Mouse (Mus musculus): Measurements from ENCODE around the gene Nfe2l2. TPM values are rescaled to one million over a fixed set of nuclear protein-coding genes. Genes with fewer than 3 reads are reported as not detected.

Nfe2l2 gene
- total RNA-seq, 2 experiments from 2014 or later, result 11.3 to 13.1 TPM

GRCm38 (mm10) chr2:75681439-75681838 lies 23.0 kb downstream of the Nfe2l2 start:
- H3K27ac ChIP-seq, result no peak overlapping the region
- no peak overlapping the region for H3K4me3 ChIP-seq
- DNase-seq (ENCODE audit: extremely low spot score in 1 of 2, low spot score in 2 of 2), result no peak
- intact Hi-C loops (cut with DNase I), result loop anchor here (5.0 kb wide), 1 partner anchor 101 kb away; no protein-coding TSS in a partner anchor
- no peak for TF ChIP-seq CTCF (IDR thresholded peaks at IDR 0.05)

DNA sequence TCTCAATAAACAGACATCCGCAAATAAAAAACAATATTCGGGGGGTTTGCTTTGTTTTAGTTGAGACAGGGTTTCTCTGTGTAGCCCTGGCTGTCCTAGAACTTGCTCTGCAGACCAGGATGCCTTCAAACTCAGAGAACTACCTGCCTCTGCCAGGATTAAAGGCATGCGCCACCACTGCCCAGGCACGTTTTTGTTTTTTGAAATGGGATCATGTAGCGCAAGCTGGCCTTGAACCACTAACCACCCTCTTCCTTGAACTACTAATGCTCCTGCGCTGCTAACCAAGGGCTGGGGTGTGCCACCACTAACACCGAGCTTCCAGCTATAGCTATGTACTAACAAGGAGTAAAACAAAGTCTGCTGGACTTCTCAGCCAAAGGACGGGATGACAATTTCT lies 24.5 kb downstream of the Nfe2l2 start:
- no peak for DNase-seq (ENCODE audit: extremely low spot score in 1 of 2, low spot score in 2 of 2)
- H3K4me3 ChIP-seq, result no peak overlapping the region
- no peak overlapping the region for H3K27ac ChIP-seq
- TF ChIP-seq CTCF (IDR thresholded peaks at IDR 0.05), result no peak
- intact Hi-C loops (cut with DNase I), result loop anchor here (5.0 kb wide), 1 partner anchor 102 kb away; no protein-coding TSS in a partner anchor

DNA sequence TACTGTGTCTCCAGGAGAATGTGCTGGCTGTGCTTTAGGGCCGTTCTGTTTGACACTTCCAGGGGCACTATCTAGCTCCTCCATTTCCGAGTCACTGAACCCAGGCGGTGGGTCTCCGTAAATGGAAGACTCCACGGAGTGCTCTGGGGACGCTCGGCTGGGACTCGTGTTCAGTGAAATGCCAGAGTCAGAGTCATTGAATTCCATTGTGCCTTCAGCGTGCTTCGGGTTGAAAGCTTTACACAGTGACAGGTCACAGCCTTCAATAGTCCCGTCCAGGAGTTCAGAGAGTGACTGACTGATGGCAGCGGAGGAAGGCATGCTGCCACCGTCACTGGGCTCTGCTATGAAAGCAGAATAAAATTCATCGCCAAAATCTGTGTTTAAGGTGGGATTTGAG lies 27.9 kb downstream of the Nfe2l2 start:
- Histone ChIP-seq H3K4me3 (no peak overlapping the region), H3K27ac (no peak overlapping the region)
- TF ChIP-seq CTCF (IDR thresholded peaks at IDR 0.05), result no peak
- intact Hi-C loops (cut with DNase I), result no loop called here
- no peak for DNase-seq (ENCODE audit: extremely low spot score in 1 of 2, low spot score in 2 of 2)

DNA sequence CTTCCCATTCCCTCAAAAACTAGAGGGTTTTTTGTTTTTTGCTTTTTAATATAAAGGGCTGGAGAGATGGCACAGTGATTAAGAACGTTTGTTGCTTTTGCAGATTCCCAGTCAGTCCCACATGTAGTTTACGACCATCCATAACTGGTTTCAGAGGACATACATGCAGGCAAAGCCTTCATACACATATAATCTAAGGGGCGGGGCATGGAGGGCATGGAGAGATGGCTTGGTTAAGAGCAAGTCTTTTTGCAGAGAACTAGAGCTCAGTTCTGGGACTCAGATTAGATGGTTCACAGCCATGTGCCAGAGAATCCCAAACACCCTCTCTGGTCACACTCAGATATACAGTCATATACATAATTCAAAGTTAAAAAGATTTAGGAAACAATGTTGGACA lies 31.9 kb downstream of the Nfe2l2 start:
- H3K27ac ChIP-seq, result no peak overlapping the region
- intact Hi-C loops (cut with DNase I), result no loop called here
- H3K4me3 ChIP-seq, result no peak overlapping the region
- no peak for TF ChIP-seq CTCF (IDR thresholded peaks at IDR 0.05)
- no peak for DNase-seq (ENCODE audit: extremely low spot score in 1 of 2, low spot score in 2 of 2)

- Histone ChIP-seq H3K4me3 (no peak overlapping the region), H3K27ac (no peak overlapping the region)
- no peak for DNase-seq (ENCODE audit: extremely low spot score in 1 of 2, low spot score in 2 of 2)
- intact Hi-C loops (cut with DNase I), result no loop called here
- TF ChIP-seq CTCF (IDR thresholded peaks at IDR 0.05), result no peak
Observed at GRCm38 (mm10) chr2:75671337-75671660, 33.1 kb downstream of the Nfe2l2 start.

DNA sequence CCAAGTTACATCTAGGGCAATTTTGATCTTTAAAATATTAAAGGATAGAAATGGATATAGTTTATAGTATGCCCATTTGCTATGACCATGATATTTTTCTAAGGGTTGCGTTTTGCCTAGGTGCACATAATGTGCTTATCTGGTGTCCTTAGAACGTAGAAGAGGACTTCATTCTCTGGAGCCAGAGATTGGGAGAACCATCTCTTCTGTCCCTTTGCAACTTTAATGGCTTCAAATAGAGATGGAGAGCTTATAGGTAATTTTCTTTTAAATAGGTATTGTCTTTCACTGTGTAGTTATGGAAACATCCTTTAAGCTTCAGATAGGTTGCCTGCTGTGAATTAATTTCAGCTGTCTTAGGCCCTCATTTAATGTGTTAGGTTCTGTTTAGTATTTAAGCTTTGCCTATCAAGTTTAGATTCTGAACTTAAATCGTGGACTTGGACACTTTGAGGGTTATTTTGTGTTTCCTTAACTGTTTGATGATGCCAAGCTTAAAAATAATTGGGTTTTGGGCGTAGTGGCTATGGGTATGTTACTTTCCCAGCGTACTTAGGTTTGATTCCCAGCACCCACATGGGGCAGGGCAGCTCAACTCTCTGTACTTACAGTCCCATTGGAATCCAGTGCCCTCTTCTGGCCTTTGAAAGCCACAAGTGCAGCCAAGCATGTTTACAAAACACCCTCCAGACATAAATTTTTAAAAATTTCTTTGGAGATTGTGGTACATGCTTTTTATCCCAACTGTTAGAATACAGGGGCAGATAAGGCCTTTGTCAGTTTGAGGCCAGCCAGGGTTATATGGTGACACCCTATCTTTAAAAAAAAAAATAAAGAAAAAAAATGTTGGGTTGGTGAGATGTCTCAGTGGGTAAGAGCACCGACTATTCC lies 33.8 kb downstream of the Nfe2l2 start:
- DNase-seq (ENCODE audit: extremely low spot score in 1 of 2, low spot score in 2 of 2), result no peak
- Histone ChIP-seq H3K4me3 (no peak overlapping the region), H3K27ac (no peak overlapping the region)
- intact Hi-C loops (cut with DNase I), result no loop called here
- no peak; the same call in 1 of the 2 replicates for TF ChIP-seq CTCF (IDR thresholded peaks at IDR 0.05)

DNA sequence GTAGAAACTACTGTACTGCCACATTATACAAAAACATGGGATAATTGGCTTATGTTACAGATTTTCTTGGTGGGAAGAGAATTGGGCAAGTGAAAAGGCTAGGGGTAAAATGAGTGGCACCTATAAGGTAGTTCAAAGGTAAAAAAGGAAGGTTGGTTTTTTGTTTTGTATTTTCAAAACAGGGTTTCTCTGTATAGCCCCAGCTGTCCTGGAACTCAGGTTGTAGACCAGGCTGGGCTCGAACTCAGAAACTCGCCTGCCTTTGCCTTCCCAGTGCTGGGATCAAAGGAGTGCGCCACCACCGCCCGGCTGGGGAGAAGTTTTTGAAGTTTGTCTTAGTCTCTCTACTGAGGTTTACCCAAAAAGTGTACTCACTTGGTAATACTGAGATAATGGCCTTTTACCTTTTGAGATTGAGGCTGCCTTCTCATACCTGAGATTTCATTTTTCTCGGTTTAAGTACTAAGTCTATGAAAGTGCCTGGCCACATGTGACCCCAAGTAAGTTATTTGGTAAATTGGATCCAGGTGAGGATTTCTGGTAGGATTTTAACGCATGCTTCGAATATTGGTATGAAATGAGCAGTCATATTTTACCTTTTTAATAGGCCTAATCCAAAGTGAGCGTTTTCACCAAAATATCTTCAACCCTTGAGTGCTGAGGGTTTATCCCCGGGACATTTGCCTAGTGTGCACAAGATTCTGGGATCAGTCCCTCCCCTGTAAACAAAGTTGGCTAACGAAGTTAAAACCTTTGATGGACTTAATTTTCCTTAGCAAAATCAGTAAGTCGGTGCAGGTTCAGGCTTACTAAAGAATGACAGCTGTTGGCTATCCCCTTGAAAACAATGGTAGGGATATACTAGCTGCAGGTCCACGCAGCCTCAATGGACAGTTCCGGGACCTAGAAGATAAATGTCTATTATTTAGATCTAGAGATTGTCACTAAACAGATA lies 34.7 kb downstream of the Nfe2l2 start:
- intact Hi-C loops (cut with DNase I), result no loop called here

DNA sequence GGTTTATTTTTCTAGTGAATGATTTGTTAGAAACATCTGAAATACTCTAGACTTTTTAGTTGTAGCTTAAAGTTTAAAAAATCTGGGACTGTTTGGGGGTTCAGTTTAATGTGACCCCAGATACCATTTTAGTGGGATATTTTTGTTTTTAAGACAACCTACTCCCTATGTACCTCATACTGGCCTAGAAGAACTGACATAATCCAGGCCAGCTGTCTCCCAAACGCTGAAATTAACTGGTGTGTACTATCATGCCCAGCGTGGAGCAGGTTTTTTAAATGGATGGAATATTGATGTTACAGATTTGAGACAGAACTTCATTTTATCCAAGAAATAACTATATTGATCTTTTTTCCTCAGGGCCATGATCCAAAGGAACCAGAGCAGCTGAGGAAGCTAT lies 43.3 kb downstream of the Nfe2l2 start:
- no peak for DNase-seq (ENCODE audit: extremely low spot score in 1 of 2, low spot score in 2 of 2)
- Histone ChIP-seq H3K4me3 (no peak overlapping the region; the same call in 1 of the 2 replicates), H3K27ac (no peak overlapping the region)
- intact Hi-C loops (cut with DNase I), result no loop called here
- no peak for TF ChIP-seq CTCF (IDR thresholded peaks at IDR 0.05)

More for the DNA sequence above, 34.7 kb downstream of the Nfe2l2 start:
- Histone ChIP-seq H3K27ac (no peak overlapping the region), H3K4me3 (no peak overlapping the region)
- no peak for TF ChIP-seq CTCF (IDR thresholded peaks at IDR 0.05)
- DNase-seq (ENCODE audit: extremely low spot score in 1 of 2, low spot score in 2 of 2), result no peak

GRCm38 (mm10) chr2:75660255-75660948 lies 44.0 kb downstream of the Nfe2l2 start:
- intact Hi-C loops (cut with DNase I), result no loop called here
- DNase-seq (ENCODE audit: extremely low spot score in 1 of 2, low spot score in 2 of 2), result no peak
- no peak for TF ChIP-seq CTCF (IDR thresholded peaks at IDR 0.05)
- peak overlapping the region; percentile 95 for H3K27ac ChIP-seq
- peak overlapping the region; percentile 95 for H3K4me3 ChIP-seq

GRCm38 (mm10) chr2:75659629-75659960 lies 44.8 kb downstream of the Nfe2l2 start:
- peak overlapping the region; percentile 95 for H3K4me3 ChIP-seq
- TF ChIP-seq CTCF (IDR thresholded peaks at IDR 0.05), result no peak; the same call in 1 of the 2 replicates
- intact Hi-C loops (cut with DNase I), result loop anchor here (2.0 to 5.0 kb wide), 4 partner anchors 43 to 173 kb away; partner anchors contain the start of gene Agps
- DNase-seq (ENCODE audit: extremely low spot score in 1 of 2, low spot score in 2 of 2), result peak; percentile 92 to 93
- H3K27ac ChIP-seq, result peak overlapping the region; percentile 95
